Mouse (Mus musculus) neural tube, embryonic 10.5 days (tissue): ENCODE measurements around the gene Spag5.
"Not testable (repeated sequence)": the region's sequence is repeated elsewhere in the genome, so short reads cannot be mapped to it uniquely, and the experiment has no call there.

ENCODE experiments used
- DNase-seq: peaks from one replicate; pipeline ENCODE4 v3.0.0-alpha.2; 2017; ENCODE audit warnings: low spot score; ENCODE audit errors: extremely low spot score

The Spag5 gene

GRCm38 (mm10) chr11:78301357-78302084 is at the start of gene Spag5:
Spag5 (plus strand) TSS chr11:78301529.
- DNase-seq = peak; percentile 89

- DNase-seq = no peak
Observed at GRCm38 (mm10) chr11:78256618-78257017, 44.7 kb upstream of the Spag5 start.

- DNase-seq = no peak
Observed at GRCm38 (mm10) chr11:78260489-78261258, 40.7 kb upstream of the Spag5 start.

GRCm38 (mm10) chr11:78261380-78262352 is 39.7 kb upstream of the Spag5 start, which contains the start of gene 2610507B11Rik:
2610507B11Rik (plus strand) TSS chr11:78261752.
- peak; percentile 95 for DNase-seq

- peak; percentile 45 for DNase-seq
Observed at GRCm38 (mm10) chr11:78262550-78262949, 38.8 kb upstream of the Spag5 start.

- no peak for DNase-seq
Observed at GRCm38 (mm10) chr11:78265571-78265970, 35.8 kb upstream of the Spag5 start.

- DNase-seq = no peak
Observed at GRCm38 (mm10) chr11:78271986-78272385, 29.3 kb upstream of the Spag5 start.

GRCm38 (mm10) chr11:78275596-78275995 is 25.7 kb upstream of the Spag5 start:
- no peak for DNase-seq

- DNase-seq = not testable (repeated sequence)
Observed at GRCm38 (mm10) chr11:78276169-78276568, 25.2 kb upstream of the Spag5 start.

GRCm38 (mm10) chr11:78278853-78279252 is 22.5 kb upstream of the Spag5 start:
- no peak for DNase-seq

GRCm38 (mm10) chr11:78279586-78279985 is 21.7 kb upstream of the Spag5 start:
- DNase-seq = no peak

- DNase-seq = no peak
Observed at GRCm38 (mm10) chr11:78289146-78289763, 12.1 kb upstream of the Spag5 start.

- no peak for DNase-seq
Observed at GRCm38 (mm10) chr11:78290654-78291053, 10.7 kb upstream of the Spag5 start, which contains the start of gene BC030499. BC030499 (plus strand) TSS chr11:78290841.

GRCm38 (mm10) chr11:78294585-78294984 is 6.7 kb upstream of the Spag5 start:
- DNase-seq = no peak

GRCm38 (mm10) chr11:78300917-78301316 is 412 bp upstream of the Spag5 start:
- DNase-seq = no peak

- DNase-seq = no peak
Observed at GRCm38 (mm10) chr11:78305272-78305671, 3.9 kb downstream of the Spag5 start.

GRCm38 (mm10) chr11:78310861-78311511 is 9.7 kb downstream of the Spag5 start:
- DNase-seq = no peak

- no peak for DNase-seq
Observed at GRCm38 (mm10) chr11:78313662-78314061, 12.3 kb downstream of the Spag5 start.

GRCm38 (mm10) chr11:78318411-78318810 is 17.1 kb downstream of the Spag5 start:
- DNase-seq = no peak

GRCm38 (mm10) chr11:78322076-78322831 is 20.9 kb downstream of the Spag5 start:
- DNase-seq = no peak
